Mouse (Mus musculus) megakaryocyte, embryonic 14.5 days (primary cell): ENCODE data around the gene N4bp2l2.

ENCODE experiments used
- FLI1 ChIP-seq: IDR thresholded peaks from 2 replicates; pipeline ENCODE4 v1.6.1; 2012; ENCODE audit warnings: low read length, inconsistent platforms, mixed read lengths
- GATA1 ChIP-seq: IDR thresholded peaks from 3 replicates; pipeline ENCODE4 v1.6.1; 2012; ENCODE audit warnings: mixed read lengths, low read length, inconsistent platforms, borderline replicate concordance

GRCm38 (mm10) chr5:150614054-150614453, 51.9 kb downstream of the N4bp2l2 start:
- TF ChIP-seq GATA1 (no peak), FLI1 (no peak)
